Mouse (Mus musculus) CD8-positive naive resting alpha-beta T cell, adult 2 months (primary cell): ENCODE measurements around the gene Fam124b.

ENCODE experiments used
- DNase-seq, 2 experiments: peaks; one replicate each; pipeline ENCODE4 v3.0.0; 2022; ENCODE audit warnings: low read depth in 2 of 2, low spot score in 2 of 2

Fam124b gene

GRCm38 (mm10) chr1:80218268-80218667 is at the start of gene Fam124b:
TSS of gene Fam124b (minus strand) at chr1:80218473.
- no peak for DNase-seq

- DNase-seq = no peak
Measured at GRCm38 (mm10) chr1:80260443-80260842, 42.2 kb upstream of the Fam124b start.

- no peak for DNase-seq
Measured at GRCm38 (mm10) chr1:80258632-80259031, 40.4 kb upstream of the Fam124b start.

- no peak for DNase-seq
Measured at GRCm38 (mm10) chr1:80253309-80253708, 35.0 kb upstream of the Fam124b start.

- no peak for DNase-seq
Measured at GRCm38 (mm10) chr1:80250247-80250646, 32.0 kb upstream of the Fam124b start.

GRCm38 (mm10) chr1:80247131-80247530 is 28.9 kb upstream of the Fam124b start:
- no peak for DNase-seq

- DNase-seq = no peak
Measured at GRCm38 (mm10) chr1:80244123-80244522, 25.9 kb upstream of the Fam124b start.

GRCm38 (mm10) chr1:80241579-80241978 is 23.3 kb upstream of the Fam124b start:
- DNase-seq = no peak

- DNase-seq = no peak
Measured at GRCm38 (mm10) chr1:80240017-80240660, 21.9 kb upstream of the Fam124b start.

GRCm38 (mm10) chr1:80239481-80239880 is 21.2 kb upstream of the Fam124b start:
- DNase-seq = no peak

GRCm38 (mm10) chr1:80236951-80237702 is 18.9 kb upstream of the Fam124b start:
- no peak for DNase-seq

GRCm38 (mm10) chr1:80236126-80236525 is 17.9 kb upstream of the Fam124b start:
- no peak for DNase-seq

- no peak for DNase-seq
Measured at GRCm38 (mm10) chr1:80230612-80231011, 12.3 kb upstream of the Fam124b start.

GRCm38 (mm10) chr1:80224839-80225412 is 6.7 kb upstream of the Fam124b start:
- no peak for DNase-seq

GRCm38 (mm10) chr1:80221151-80221550 is 2.9 kb upstream of the Fam124b start:
- DNase-seq = no peak

GRCm38 (mm10) chr1:80213826-80214225 is 4.4 kb downstream of the Fam124b start:
- DNase-seq = peak in 1 of 2 experiments; percentile 8

GRCm38 (mm10) chr1:80213146-80213545 is 5.1 kb downstream of the Fam124b start:
- DNase-seq = no peak

GRCm38 (mm10) chr1:80202314-80202713 is 16.0 kb downstream of the Fam124b start:
- DNase-seq = no peak

- DNase-seq = no peak
Measured at GRCm38 (mm10) chr1:80192837-80193236, 25.4 kb downstream of the Fam124b start.

GRCm38 (mm10) chr1:80181414-80181805 is 36.9 kb downstream of the Fam124b start:
- DNase-seq = no peak

- DNase-seq = peak; percentile 47 to 63
Measured at GRCm38 (mm10) chr1:80180767-80181413, 37.4 kb downstream of the Fam124b start.

- DNase-seq = no peak
Measured at GRCm38 (mm10) chr1:80180128-80180527, 38.1 kb downstream of the Fam124b start.
